Mouse (Mus musculus): ENCODE results near the gene Pigq. TPM values are rescaled to one million over a fixed set of nuclear protein-coding genes. Genes with fewer than 3 reads are reported as not detected.

Gene Pigq
- polyA plus RNA-seq, 1 experiment from 2014 or later = 62.7 TPM

DNA sequence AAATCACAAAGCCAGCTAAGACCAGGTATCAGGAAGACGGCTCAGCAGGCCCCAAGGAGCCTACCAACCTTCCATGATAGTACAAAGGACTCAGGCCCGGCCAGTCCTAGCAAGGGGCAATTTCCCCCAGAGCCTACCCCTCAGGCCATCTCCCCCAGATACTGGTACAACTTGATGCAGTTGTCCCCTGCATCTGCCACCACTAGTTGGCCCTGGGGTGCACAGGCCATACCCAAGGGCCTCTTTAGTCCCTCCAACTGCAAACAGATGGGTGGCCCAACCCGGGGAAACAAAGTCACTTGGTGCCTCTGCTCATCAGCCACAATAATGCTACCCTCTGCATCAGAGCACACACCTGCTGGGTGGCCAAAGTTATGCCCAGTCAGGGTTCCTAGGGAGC, 1.5 kb downstream of the Pigq start:
- H3K27ac ChIP-seq (replicated peaks in 1 of 2; ENCODE audit: control insufficient read depth in 1 of 2, insufficient read depth in 1 of 2, low read depth in 2 of 2, low read length in 2 of 2) = no peak overlapping the region
- no peak overlapping the region for H3K4me2 ChIP-seq (ENCODE audit: low read length)
- H3K4me3 ChIP-seq (ENCODE audit: control insufficient read depth in 1 of 2, insufficient read depth in 1 of 2, low read depth in 1 of 2, low read length in 2 of 2) = no peak overlapping the region
- no peaks in the 10 kb centered on the region for H3K9me3 ChIP-seq (ENCODE audit: control insufficient read depth, low read length)
- no peak for ATAC-seq (ENCODE audit: insufficient number of reproducible peaks, insufficient read depth, low FRiP score, low read depth)
- H3K36me3 ChIP-seq (ENCODE audit: control insufficient read depth, insufficient read depth, low read length) = peaks cover 7% of the 10 kb centered on the region
- WGBS = 71% methylated on average over 3 of the region's 3 CpGs
- H3K4me1 ChIP-seq (ENCODE audit: control insufficient read depth in 2 of 2, insufficient read depth in 2 of 2, low read length in 2 of 2) = peaks cover 5 to 10% of the 10 kb centered on the region in 2 experiments; a peak in 3 of 4 replicates
- H3K27me3 ChIP-seq (ENCODE audit: control insufficient read depth, insufficient read depth, low read length) = no peaks in the 10 kb centered on the region
- H3K9ac ChIP-seq (ENCODE audit: low read length) = no peak overlapping the region

DNA sequence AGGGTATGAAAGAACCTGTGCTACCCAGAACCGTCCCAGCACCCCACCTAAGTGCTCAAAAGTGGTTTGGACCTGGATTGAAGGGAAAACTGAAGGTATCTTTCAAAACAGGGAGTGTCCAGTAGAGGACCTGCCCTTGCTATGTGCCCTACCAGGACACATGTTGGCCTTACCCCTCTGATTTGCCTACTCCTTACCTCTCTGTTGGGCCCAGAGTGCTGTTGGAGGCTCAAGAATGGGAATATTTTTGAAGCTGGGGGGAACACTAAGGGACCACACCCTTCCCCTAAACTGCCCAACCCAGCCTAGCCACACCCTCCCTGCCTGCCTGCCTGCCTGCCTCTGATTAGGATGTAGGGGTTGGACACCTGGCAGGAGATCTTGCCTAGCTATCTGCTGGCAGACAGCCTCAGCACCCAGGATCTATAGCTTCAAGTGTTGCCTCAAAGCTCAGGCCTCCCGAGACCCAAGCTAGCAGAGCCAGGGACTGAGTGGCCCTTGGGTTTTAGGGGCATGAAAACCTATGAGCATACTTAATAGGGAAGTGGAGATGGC, 2.1 kb downstream of the Pigq start:
- H3K27ac ChIP-seq (replicated peaks in 1 of 2; ENCODE audit: control insufficient read depth in 1 of 2, insufficient read depth in 1 of 2, low read depth in 2 of 2, low read length in 2 of 2) = no peak overlapping the region
- no peak for ATAC-seq (ENCODE audit: insufficient number of reproducible peaks, insufficient read depth, low FRiP score, low read depth)
- H3K36me3 ChIP-seq (ENCODE audit: control insufficient read depth, insufficient read depth, low read length) = peaks cover 7% of the 10 kb centered on the region
- peaks cover 5 to 10% of the 10 kb centered on the region in 2 experiments; a peak in 3 of 4 replicates for H3K4me1 ChIP-seq (ENCODE audit: control insufficient read depth in 2 of 2, insufficient read depth in 2 of 2, low read length in 2 of 2)
- no peaks in the 10 kb centered on the region for H3K27me3 ChIP-seq (ENCODE audit: control insufficient read depth, insufficient read depth, low read length)
- H3K4me2 ChIP-seq (ENCODE audit: low read length) = no peak overlapping the region; the same call in 1 of the 2 replicates
- no peaks in the 10 kb centered on the region for H3K9me3 ChIP-seq (ENCODE audit: control insufficient read depth, low read length)
- WGBS = 83% methylated on average over 2 of the region's 2 CpGs
- no peak overlapping the region for H3K4me3 ChIP-seq (ENCODE audit: control insufficient read depth in 1 of 2, insufficient read depth in 1 of 2, low read depth in 1 of 2, low read length in 2 of 2)
- no peak overlapping the region for H3K9ac ChIP-seq (ENCODE audit: low read length)

DNA sequence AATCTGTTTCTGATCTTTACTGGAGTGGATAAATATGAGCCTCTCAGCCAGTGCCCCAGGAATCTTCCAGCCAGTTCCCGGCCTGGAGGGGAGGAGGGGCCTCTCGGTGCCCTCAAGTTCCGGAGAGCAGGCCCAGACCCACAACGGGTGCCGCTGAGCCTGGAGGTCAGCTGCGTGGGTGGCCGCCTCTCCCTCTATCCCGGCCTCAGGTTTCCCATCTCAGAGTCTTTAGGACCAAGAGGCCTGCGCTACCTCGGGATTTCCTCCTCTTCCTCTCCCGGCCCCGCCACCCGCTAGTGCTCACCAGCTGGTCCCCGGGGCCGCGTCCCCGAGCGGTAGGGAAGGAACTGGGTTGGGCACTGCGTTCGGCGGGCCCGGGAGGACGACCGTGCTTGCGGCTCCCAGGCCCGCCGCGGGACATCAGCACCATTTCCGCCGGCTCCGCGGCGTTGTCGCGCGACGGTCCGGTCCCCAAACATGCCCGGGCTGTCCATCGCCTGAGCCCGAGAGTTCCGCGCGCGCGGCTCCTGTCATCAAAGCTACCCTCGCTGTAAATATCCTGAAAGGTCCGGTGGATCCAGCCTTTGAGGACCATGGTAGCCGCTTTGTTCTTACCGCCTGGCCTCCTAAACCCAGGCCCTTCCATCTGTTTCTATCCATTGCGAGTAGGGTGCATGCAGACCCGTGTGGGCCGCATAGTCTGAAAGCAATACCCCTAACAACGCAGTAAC, 3.1 kb downstream of the Pigq start:
- Histone ChIP-seq H3K27me3 (ENCODE audit: control insufficient read depth, insufficient read depth, low read length) (no peaks in the 10 kb centered on the region), H3K4me1 (ENCODE audit: control insufficient read depth in 2 of 2, insufficient read depth in 2 of 2, low read length in 2 of 2) (peaks cover 5 to 10% of the 10 kb centered on the region in 2 experiments; a peak in 3 of 4 replicates), H3K36me3 (ENCODE audit: control insufficient read depth, insufficient read depth, low read length) (peaks cover 16% of the 10 kb centered on the region), H3K9me3 (ENCODE audit: control insufficient read depth, low read length) (no peaks in the 10 kb centered on the region), H3K9ac (ENCODE audit: low read length) (peak overlapping the region; percentile 92), H3K27ac (replicated peaks in 1 of 2; ENCODE audit: control insufficient read depth in 1 of 2, insufficient read depth in 1 of 2, low read depth in 2 of 2, low read length in 2 of 2) (peak overlapping the region; percentile 75 to 78), H3K4me2 (ENCODE audit: low read length) (peak overlapping the region; percentile 76), H3K4me3 (ENCODE audit: control insufficient read depth in 1 of 2, insufficient read depth in 1 of 2, low read depth in 1 of 2, low read length in 2 of 2) (peak overlapping the region; percentile 67 to 99)
- ATAC-seq (ENCODE audit: insufficient number of reproducible peaks, insufficient read depth, low FRiP score, low read depth) = no peak
- 3% methylated on average over 53 of the region's 54 CpGs for WGBS

DNA sequence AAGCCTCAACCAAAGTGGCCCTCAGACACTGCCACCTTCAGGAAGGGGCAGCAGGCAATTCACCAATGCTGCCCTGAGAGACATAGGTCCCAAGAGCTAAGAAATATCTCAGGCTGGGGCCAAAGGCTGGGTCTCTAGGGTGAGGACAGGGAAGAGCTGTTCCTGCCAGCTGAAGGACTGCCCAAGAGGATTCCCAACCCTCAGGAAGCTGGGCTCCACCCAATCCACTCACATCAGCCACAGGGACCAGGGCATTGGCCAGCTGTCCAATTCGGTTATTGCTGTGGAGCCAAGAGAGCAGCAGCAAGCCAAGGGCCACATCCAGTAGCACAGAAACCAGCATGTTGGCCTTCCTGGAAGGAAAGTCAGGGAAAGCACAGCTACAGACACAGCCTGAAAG, 10.2 kb downstream of the Pigq start:
- Histone ChIP-seq H3K36me3 (ENCODE audit: control insufficient read depth, insufficient read depth, low read length) (peaks cover 82% of the 10 kb centered on the region), H3K4me3 (ENCODE audit: control insufficient read depth in 1 of 2, insufficient read depth in 1 of 2, low read depth in 1 of 2, low read length in 2 of 2) (no peak overlapping the region), H3K27ac (replicated peaks in 1 of 2; ENCODE audit: control insufficient read depth in 1 of 2, insufficient read depth in 1 of 2, low read depth in 2 of 2, low read length in 2 of 2) (no peak overlapping the region), H3K9me3 (ENCODE audit: control insufficient read depth, low read length) (no peaks in the 10 kb centered on the region), H3K4me1 (ENCODE audit: control insufficient read depth in 2 of 2, insufficient read depth in 2 of 2, low read length in 2 of 2) (no peaks in the 10 kb centered on the region), H3K4me2 (ENCODE audit: low read length) (no peak overlapping the region), H3K9ac (ENCODE audit: low read length) (no peak overlapping the region), H3K27me3 (ENCODE audit: control insufficient read depth, insufficient read depth, low read length) (no peaks in the 10 kb centered on the region)
- 88% methylated on average over 1 of the region's 1 CpGs for WGBS
- no peak for ATAC-seq (ENCODE audit: insufficient number of reproducible peaks, insufficient read depth, low FRiP score, low read depth)

DNA sequence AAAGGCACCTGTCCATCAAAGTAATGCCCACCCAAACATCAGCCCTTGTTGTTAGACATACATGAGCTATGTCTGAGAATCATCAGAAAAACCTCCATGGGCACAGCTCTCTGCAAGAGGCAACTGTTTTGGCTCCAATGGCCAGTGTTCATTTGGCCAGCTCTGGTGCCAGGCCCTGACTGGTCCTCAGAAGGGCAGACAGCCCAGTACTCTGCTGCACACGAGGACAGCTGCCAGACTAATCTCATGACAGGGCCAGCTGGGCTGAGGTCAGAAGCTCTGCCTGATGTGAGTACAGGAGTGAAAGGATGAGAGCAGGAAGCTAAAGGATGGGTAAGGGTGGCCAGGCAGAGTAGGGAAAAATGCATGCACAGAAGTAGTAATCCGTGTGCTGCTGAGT, 19.4 kb downstream of the Pigq start:
- H3K27ac ChIP-seq (replicated peaks in 1 of 2; ENCODE audit: control insufficient read depth in 1 of 2, insufficient read depth in 1 of 2, low read depth in 2 of 2, low read length in 2 of 2) = no peak overlapping the region
- peaks cover 51% of the 10 kb centered on the region for H3K36me3 ChIP-seq (ENCODE audit: control insufficient read depth, insufficient read depth, low read length)
- no peaks in the 10 kb centered on the region for H3K27me3 ChIP-seq (ENCODE audit: control insufficient read depth, insufficient read depth, low read length)
- H3K9ac ChIP-seq (ENCODE audit: low read length) = no peak overlapping the region
- H3K4me2 ChIP-seq (ENCODE audit: low read length) = no peak overlapping the region
- no peaks in the 10 kb centered on the region for H3K4me1 ChIP-seq (ENCODE audit: control insufficient read depth in 2 of 2, insufficient read depth in 2 of 2, low read length in 2 of 2)
- no peak for ATAC-seq (ENCODE audit: insufficient number of reproducible peaks, insufficient read depth, low FRiP score, low read depth)
- H3K9me3 ChIP-seq (ENCODE audit: control insufficient read depth, low read length) = no peaks in the 10 kb centered on the region
- 68% methylated on average over 2 of the region's 2 CpGs for WGBS
- no peak overlapping the region for H3K4me3 ChIP-seq (ENCODE audit: control insufficient read depth in 1 of 2, insufficient read depth in 1 of 2, low read depth in 1 of 2, low read length in 2 of 2)

DNA sequence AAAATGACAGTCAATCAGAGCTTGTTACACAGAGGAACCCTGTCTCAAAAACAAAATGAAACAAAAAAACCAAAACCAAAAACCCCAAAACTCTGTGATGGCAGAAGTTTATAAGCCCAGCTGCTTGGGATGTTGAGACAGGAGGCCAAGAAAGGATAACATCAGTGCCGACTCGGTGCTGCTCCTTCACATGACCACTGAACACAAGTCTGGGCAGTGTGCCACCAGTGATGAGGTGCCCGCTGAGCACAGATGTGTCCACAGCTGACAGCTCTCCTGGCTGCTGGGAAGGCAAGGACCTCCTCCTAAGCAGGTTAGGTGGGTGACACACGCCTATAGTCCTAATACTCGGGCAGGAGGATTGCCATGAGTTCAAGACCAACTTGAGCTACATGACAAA, 22.6 kb downstream of the Pigq start:
- H3K27ac ChIP-seq (replicated peaks in 1 of 2; ENCODE audit: control insufficient read depth in 1 of 2, insufficient read depth in 1 of 2, low read depth in 2 of 2, low read length in 2 of 2) = no peak overlapping the region
- peaks cover 30% of the 10 kb centered on the region for H3K36me3 ChIP-seq (ENCODE audit: control insufficient read depth, insufficient read depth, low read length)
- no peak overlapping the region for H3K4me3 ChIP-seq (ENCODE audit: control insufficient read depth in 1 of 2, insufficient read depth in 1 of 2, low read depth in 1 of 2, low read length in 2 of 2)
- H3K27me3 ChIP-seq (ENCODE audit: control insufficient read depth, insufficient read depth, low read length) = no peaks in the 10 kb centered on the region
- H3K9ac ChIP-seq (ENCODE audit: low read length) = no peak overlapping the region
- H3K4me2 ChIP-seq (ENCODE audit: low read length) = no peak overlapping the region
- ATAC-seq (ENCODE audit: insufficient number of reproducible peaks, insufficient read depth, low FRiP score, low read depth) = no peak
- H3K4me1 ChIP-seq (ENCODE audit: control insufficient read depth in 2 of 2, insufficient read depth in 2 of 2, low read length in 2 of 2) = peaks cover 2 to 18% of the 10 kb centered on the region in 2 experiments; a peak in 2 of 4 replicates
- WGBS = 61% methylated on average over 5 of the region's 5 CpGs
- no peaks in the 10 kb centered on the region for H3K9me3 ChIP-seq (ENCODE audit: control insufficient read depth, low read length)

DNA sequence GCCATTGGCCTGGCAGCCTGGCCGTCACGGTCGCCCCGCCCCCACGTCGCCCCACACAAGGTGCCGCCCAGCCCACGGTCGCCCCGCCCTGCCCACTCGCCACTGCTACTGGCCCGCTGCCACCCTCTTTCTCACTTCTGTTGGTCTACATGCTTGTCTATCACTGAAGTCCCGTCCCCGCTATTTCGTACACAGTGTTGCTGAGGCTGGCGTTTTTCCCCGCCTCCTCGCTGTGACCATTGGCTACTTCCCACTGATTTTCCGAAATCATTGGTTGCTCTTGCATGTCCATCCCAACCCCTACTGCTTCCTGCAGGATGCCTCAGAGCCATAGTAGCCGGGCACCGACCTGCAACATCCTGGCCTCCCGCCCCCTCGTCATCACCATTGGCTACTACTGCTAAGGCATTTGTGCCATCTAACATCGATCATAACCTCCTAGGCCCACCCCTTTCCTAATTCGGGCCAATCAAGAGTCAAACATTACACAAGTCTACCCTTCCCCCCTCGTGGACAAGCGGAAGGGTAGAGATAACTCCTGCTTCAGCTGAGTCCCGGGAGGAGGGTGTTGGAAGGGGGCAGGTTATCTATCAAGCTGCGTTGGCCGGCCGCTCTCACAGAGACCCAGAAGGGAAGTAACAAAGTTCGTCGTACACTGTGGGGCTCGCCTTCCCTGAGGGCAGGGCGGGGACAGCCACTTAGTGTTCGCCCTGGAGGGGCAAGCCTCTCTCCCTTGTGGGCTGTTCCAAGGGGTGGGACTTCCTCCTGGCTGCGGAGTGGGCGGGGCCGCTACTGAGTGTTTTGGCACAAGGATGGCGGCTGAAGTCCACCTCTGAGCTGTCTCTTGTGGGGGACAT, 24.7 kb downstream of the Pigq start:
- peak; percentile 95 for ATAC-seq (ENCODE audit: insufficient number of reproducible peaks, insufficient read depth, low FRiP score, low read depth)
- H3K27me3 ChIP-seq (ENCODE audit: control insufficient read depth, insufficient read depth, low read length) = no peaks in the 10 kb centered on the region

More for the DNA sequence above, 24.7 kb downstream of the Pigq start:
- Histone ChIP-seq H3K27ac (replicated peaks in 1 of 2; ENCODE audit: control insufficient read depth in 1 of 2, insufficient read depth in 1 of 2, low read depth in 2 of 2, low read length in 2 of 2) (peak overlapping the region; percentile 92 to 97), H3K4me1 (ENCODE audit: control insufficient read depth in 2 of 2, insufficient read depth in 2 of 2, low read length in 2 of 2) (peaks cover 2 to 20% of the 10 kb centered on the region in 2 experiments; a peak in 2 of 4 replicates), H3K36me3 (ENCODE audit: control insufficient read depth, insufficient read depth, low read length) (peaks cover 14% of the 10 kb centered on the region; the same call in 1 of the 2 replicates), H3K4me3 (ENCODE audit: control insufficient read depth in 1 of 2, insufficient read depth in 1 of 2, low read depth in 1 of 2, low read length in 2 of 2) (peak overlapping the region; percentile 78 to 95), H3K9me3 (ENCODE audit: control insufficient read depth, low read length) (no peaks in the 10 kb centered on the region), H3K9ac (ENCODE audit: low read length) (peak overlapping the region; percentile 74), H3K4me2 (ENCODE audit: low read length) (peak overlapping the region; percentile 66)
- under 1% methylated on average over 40 of the region's 40 CpGs for WGBS
